Comparison of ENCODE assay signal across 8 mouse cellular contexts in genomic region chr2:119787206-119787883, GRCm38 (mm10). TPM values are rescaled to one million over a fixed set of nuclear protein-coding genes. Genes with fewer than 3 reads are reported as not detected.
DNase-seq lines count a peak whose midpoint lies in the region; ATAC-seq lines count a peak whose summit lies in the region.

Gene Rpap1, minus strand, starts transcription at chr2:119787537.

- peak within 1 kb of the TSS; percentile 87 for H3K27ac ChIP-seq in hindbrain, embryonic 13.5 days

- under 1% methylated on average over 44 of the region's 44 CpGs for WGBS in hindbrain, embryonic 13.5 days

- no peaks in the 10 kb centered on the region for H3K27me3 ChIP-seq in hindbrain, embryonic 13.5 days

- peak within 1 kb of the TSS; percentile 63 for H3K4me2 ChIP-seq in hindbrain, embryonic 13.5 days

- H3K4me3 ChIP-seq in hindbrain, embryonic 13.5 days: peak within 1 kb of the TSS; percentile 65

- peaks cover 13% of the 10 kb centered on the region for H3K4me1 ChIP-seq in hindbrain, embryonic 13.5 days (replicated peaks)

- H3K9me3 ChIP-seq in hindbrain, embryonic 13.5 days: no peaks in the 10 kb centered on the region

- DNase-seq in T-cell, adult 2 months (ENCODE audit: low spot score): peak; percentile 82
- peak; percentile 89 to 91 for DNase-seq in cerebellum, postnatal 14 days
- peak; percentile 73 to 76 for DNase-seq in frontal cortex, postnatal 25 days (ENCODE audit: low spot score in 2 of 2)
- DNase-seq in layer of hippocampus, postnatal 14 days (ENCODE audit: low spot score in 2 of 2): peak; percentile 86 to 88
- peak; percentile 82 for DNase-seq in lung, postnatal 36 days
- DNase-seq in retina, embryonic 14.5 days (ENCODE audit: low spot score): peak; percentile 89
- peak; percentile 92 for DNase-seq in thymus, postnatal 4 days

- peak; percentile 98 for ATAC-seq in hindbrain, embryonic 13.5 days (ENCODE audit: low FRiP score)

- peak within 1 kb of the TSS; percentile 73 for H3K9ac ChIP-seq in hindbrain, embryonic 13.5 days

- H3K36me3 ChIP-seq in hindbrain, embryonic 13.5 days: peaks cover 12% of the 10 kb centered on the region

RNA-seq across cellular contexts. Expression of gene Rpap1, which starts in this region (rescaled TPM):
- 22.2 and 22.6 TPM in 2 replicates for polyA plus RNA-seq in hindbrain, embryonic 13.5 days (2015; fragmentation: Nextera tagmentation; extraction: Ambion mirVana)
- 10 to 100 TPM; 18.3 to 18.7 TPM for total RNA-seq in layer of hippocampus, postnatal 14 days (2021)

Comparison
In these comparisons a context has a peak if more than half of its experiments do, and no peak if none do; other contexts are left out.
1. Peak in every context shown above with its lines: DNase-seq, ATAC-seq, H3K4me3 ChIP-seq and H3K27ac ChIP-seq.